Mouse (Mus musculus): Measurements from ENCODE around the gene Avpi1. TPM values are rescaled to one million over a fixed set of nuclear protein-coding genes. Genes with fewer than 3 reads are reported as not detected.

Gene Avpi1
- polyA plus RNA-seq, 1 experiment from 2014 or later: 22.9 TPM

GRCm38 (mm10) chr19:42075992-42076391 lies 52.9 kb downstream of the Avpi1 start:
- ATAC-seq (replicated peaks; ENCODE audit: insufficient number of reproducible peaks, low FRiP score, low TSS enrichment, low read depth) (no peak), DNase-seq (ENCODE audit: low spot score) (no peak)
- no peaks in the 10 kb centered on the region for H3K36me3 ChIP-seq (replicated peaks; ENCODE audit: control insufficient read depth, insufficient read depth, low read depth, low read length)
- H3K4me2 ChIP-seq (ENCODE audit: low read depth, low read length): no peak overlapping the region
- no peaks in the 10 kb centered on the region for H3K27me3 ChIP-seq (ENCODE audit: control insufficient read depth, insufficient read depth, low read length)
- H3K27ac ChIP-seq (replicated peaks; ENCODE audit: low read depth, low read length): no peak overlapping the region
- WGBS: 90% methylated on average over 16 of the region's 16 CpGs
- H3K9ac ChIP-seq (replicated peaks; ENCODE audit: low read length): no peak overlapping the region
- H3K9me3 ChIP-seq (replicated peaks; ENCODE audit: control insufficient read depth, low read length): no peaks in the 10 kb centered on the region
- no peaks in the 10 kb centered on the region for H3K4me1 ChIP-seq (ENCODE audit: control insufficient read depth, insufficient read depth, low read length)
- H3K4me3 ChIP-seq (ENCODE audit: low read depth, low read length): no peak overlapping the region

GRCm38 (mm10) chr19:42075051-42075450 lies 53.8 kb downstream of the Avpi1 start:
- Histone ChIP-seq H3K9me3 (replicated peaks; ENCODE audit: control insufficient read depth, low read length) (no peaks in the 10 kb centered on the region), H3K4me3 (ENCODE audit: low read depth, low read length) (no peak overlapping the region), H3K9ac (replicated peaks; ENCODE audit: low read length) (no peak overlapping the region), H3K27me3 (ENCODE audit: control insufficient read depth, insufficient read depth, low read length) (no peaks in the 10 kb centered on the region), H3K4me2 (ENCODE audit: low read depth, low read length) (no peak overlapping the region), H3K27ac (replicated peaks; ENCODE audit: low read depth, low read length) (no peak overlapping the region), H3K36me3 (replicated peaks; ENCODE audit: control insufficient read depth, insufficient read depth, low read depth, low read length) (no peaks in the 10 kb centered on the region), H3K4me1 (ENCODE audit: control insufficient read depth, insufficient read depth, low read length) (no peaks in the 10 kb centered on the region)
- no peak for ATAC-seq (replicated peaks; ENCODE audit: insufficient number of reproducible peaks, low FRiP score, low TSS enrichment, low read depth)
- no peak for DNase-seq (ENCODE audit: low spot score)
- 71% methylated on average over 2 of the region's 2 CpGs for WGBS

Other genes with a start within 250 kb of the Avpi1 start
- gene Rrp12, start 232.9 kb downstream of the Avpi1 start, polyA plus RNA-seq (2014; fragmentation: Nextera tagmentation; extraction: Ambion mirVana): 14.0 and 14.5 TPM in 2 replicates
- gene Pgam1, start 217.1 kb downstream of the Avpi1 start, polyA plus RNA-seq (2014; fragmentation: Nextera tagmentation; extraction: Ambion mirVana): 787 and 839 TPM in 2 replicates
- 80.3 and 82.4 TPM in 2 replicates for gene Exosc1, start 195.6 kb downstream of the Avpi1 start, polyA plus RNA-seq (2014; fragmentation: Nextera tagmentation; extraction: Ambion mirVana)
- gene Zdhhc16, start 195.6 kb downstream of the Avpi1 start, polyA plus RNA-seq (2014; fragmentation: Nextera tagmentation; extraction: Ambion mirVana): 64.0 and 71.1 TPM in 2 replicates
- gene Mms19, start 147.9 kb downstream of the Avpi1 start, polyA plus RNA-seq (2014; fragmentation: Nextera tagmentation; extraction: Ambion mirVana): 37.8 and 39.1 TPM in 2 replicates
- 7.1 and 8.8 TPM in 2 replicates for gene Ubtd1, start 147.3 kb downstream of the Avpi1 start, polyA plus RNA-seq (2014; fragmentation: Nextera tagmentation; extraction: Ambion mirVana)
- not detected in 2 replicates for gene Ankrd2, start 93.1 kb downstream of the Avpi1 start, polyA plus RNA-seq (2014; fragmentation: Nextera tagmentation; extraction: Ambion mirVana)
- 1.1 and 1.2 TPM in 2 replicates for gene Hoga1, start 83.4 kb downstream of the Avpi1 start, polyA plus RNA-seq (2014; fragmentation: Nextera tagmentation; extraction: Ambion mirVana)
- not detected in 2 replicates for gene 4933411K16Rik, start 76.8 kb downstream of the Avpi1 start, polyA plus RNA-seq (2014; fragmentation: Nextera tagmentation; extraction: Ambion mirVana)
- 42.8 and 48.9 TPM in 2 replicates for gene Morn4, start 42.7 kb downstream of the Avpi1 start, polyA plus RNA-seq (2014; fragmentation: Nextera tagmentation; extraction: Ambion mirVana)
- 22.4 and 24.3 TPM in 2 replicates for gene Pi4k2a, start 38.6 kb downstream of the Avpi1 start, polyA plus RNA-seq (2014; fragmentation: Nextera tagmentation; extraction: Ambion mirVana)
- 10.9 and 16.6 TPM in 2 replicates for gene Marveld1, start 18.3 kb upstream of the Avpi1 start, polyA plus RNA-seq (2014; fragmentation: Nextera tagmentation; extraction: Ambion mirVana)
- gene Zfyve27, start 34.9 kb upstream of the Avpi1 start, polyA plus RNA-seq (2014; fragmentation: Nextera tagmentation; extraction: Ambion mirVana): 10.2 and 14.0 TPM in 2 replicates
- 0.64 and 1.2 TPM in 2 replicates for gene Sfrp5, start 73.2 kb upstream of the Avpi1 start, polyA plus RNA-seq (2014; fragmentation: Nextera tagmentation; extraction: Ambion mirVana)
- gene Golga7b, start 118.5 kb upstream of the Avpi1 start, polyA plus RNA-seq (2014; fragmentation: Nextera tagmentation; extraction: Ambion mirVana): 0.73 and 1.2 TPM in 2 replicates

Data from embryonic facial prominence, embryonic 11.5 days (tissue).